Mouse (Mus musculus) CH12.LX (cell line): ENCODE results near the gene Wars. TPM values are rescaled to one million over a fixed set of nuclear protein-coding genes. Genes with fewer than 3 reads are reported as not detected.
A peak's percentile ranks its signal among the peaks of the same experiment; 100 is the strongest.

Source experiments
- DNase-seq: peaks from one replicate; pipeline ENCODE4 v3.0.0-alpha.2; 2013; ENCODE audit errors: extremely low read depth
- H3K27ac ChIP-seq: 2 replicates; pipeline ENCODE4 v1.5.1; 2012; ENCODE audit warnings: low read depth, mild to moderate bottlenecking, control low read depth, moderate library complexity; ENCODE audit not compliant: insufficient read depth
- H3K27me3 ChIP-seq: replicated peaks from 2 replicates; pipeline ENCODE3; 2012; ENCODE audit warnings: inconsistent platforms
- H3K36me3 ChIP-seq, 2 experiments: replicated peaks in 1 of 2; 2 replicates each; pipeline versions ENCODE3 to v1.6.1; 2012; ENCODE audit warnings: inconsistent platforms in 1 of 2, low read length in 1 of 2, mild to moderate bottlenecking in 1 of 2, mixed read lengths in 1 of 2, moderate library complexity in 1 of 2; ENCODE audit not compliant: control insufficient read depth in 1 of 2, insufficient read depth in 1 of 2
- H3K4me1 ChIP-seq, 2 experiments: 2 replicates each; pipeline ENCODE4 v1.6.1; 2012; ENCODE audit warnings: inconsistent platforms in 1 of 2, moderate library complexity in 1 of 2; ENCODE audit not compliant: insufficient read depth in 2 of 2, control insufficient read depth in 1 of 2
- H3K4me2 ChIP-seq: 2 replicates; pipeline ENCODE4 v1.6.1; 2012; ENCODE audit warnings: low read depth, mild to moderate bottlenecking, control low read depth; ENCODE audit not compliant: poor library complexity, insufficient read depth, severe bottlenecking
- H3K4me3 ChIP-seq, 3 experiments: fragments of 150-350 bp in 1 of 3; sonication (generic) in 1 of 3; replicated peaks in 1 of 3; 2 replicates each; pipeline versions ENCODE3 to v1.5.1; 2011 to 2012; ENCODE audit warnings: low read depth in 2 of 3, low read length in 2 of 3, mild to moderate bottlenecking in 2 of 3, moderate library complexity in 2 of 3, control low read depth in 1 of 3, improper control_type of control experiment in 1 of 3, inconsistent platforms in 1 of 3, mixed read lengths in 1 of 3; ENCODE audit not compliant: poor library complexity in 1 of 3
- H3K79me2 ChIP-seq: replicated peaks from 2 replicates; pipeline ENCODE4 v1.6.1; 2012; ENCODE audit warnings: mild to moderate bottlenecking, moderate library complexity; ENCODE audit not compliant: control insufficient read depth, poor library complexity, insufficient read depth, severe bottlenecking; ENCODE audit errors: extremely low read depth
- H3K9ac ChIP-seq: 2 replicates; pipeline ENCODE4 v1.6.1; 2012; ENCODE audit warnings: low read depth, mild to moderate bottlenecking, control low read depth, moderate library complexity; ENCODE audit not compliant: insufficient read depth
- H3K9me3 ChIP-seq: replicated peaks from 2 replicates; pipeline ENCODE3; 2012; ENCODE audit warnings: low read length, inconsistent platforms, mixed read lengths
- BHLHE40 ChIP-seq: IDR thresholded peaks from 2 replicates; pipeline ENCODE4 v1.6.1; 2011; ENCODE audit warnings: mild to moderate bottlenecking, low read depth, low read length, improper control_type of control experiment
- CTCF ChIP-seq, 2 experiments: IDR thresholded peaks in 1 of 2; conservative IDR thresholded peaks in 1 of 2; 2 replicates each; pipeline ENCODE4 v1.5.1; 2011 to 2012; ENCODE audit warnings: low read depth in 2 of 2, low read length in 2 of 2, improper control_type of control experiment in 1 of 2, inconsistent platforms in 1 of 2, mild to moderate bottlenecking in 1 of 2, moderate library complexity in 1 of 2
- ELF1 ChIP-seq: IDR thresholded peaks from 2 replicates; pipeline ENCODE4 v1.6.1; 2014; ENCODE audit warnings: low read depth, mild to moderate bottlenecking, inconsistent platforms, low read length, improper control_type of control experiment
- ETS1 ChIP-seq: conservative IDR thresholded peaks from 2 replicates; pipeline ENCODE4 v1.6.1; 2012; ENCODE audit warnings: low read depth, mild to moderate bottlenecking, inconsistent platforms, low read length, improper control_type of control experiment, moderate library complexity
- JUND ChIP-seq: conservative IDR thresholded peaks from 2 replicates; pipeline ENCODE4 v1.6.1; 2011; ENCODE audit warnings: low read depth, low read length, improper control_type of control experiment
- KAT2A ChIP-seq: IDR thresholded peaks from 2 replicates; pipeline ENCODE4 v1.6.1; 2012; ENCODE audit warnings: low read length, improper control_type of control experiment, inconsistent platforms; ENCODE audit not compliant: insufficient replicate concordance
- NELFE ChIP-seq: IDR thresholded peaks from 2 replicates; pipeline ENCODE4 v1.6.1; 2011; ENCODE audit warnings: low read depth, low read length, improper control_type of control experiment
- PAX5 ChIP-seq: IDR thresholded peaks from 2 replicates; pipeline ENCODE4 v1.6.1; 2012; ENCODE audit warnings: low read length, inconsistent platforms, mixed read lengths
- TBP ChIP-seq: conservative IDR thresholded peaks from 2 replicates; pipeline ENCODE4 v1.6.1; 2011; ENCODE audit warnings: low read depth, low read length, improper control_type of control experiment
- TCF12 ChIP-seq: IDR thresholded peaks from 2 replicates; pipeline ENCODE4 v1.6.1; 2014; ENCODE audit warnings: low read depth, mild to moderate bottlenecking, inconsistent platforms, low read length, improper control_type of control experiment
- ZNF384 ChIP-seq: IDR thresholded peaks from 2 replicates; pipeline ENCODE4 v1.6.1; 2012; ENCODE audit warnings: low read depth, low read length, improper control_type of control experiment, inconsistent platforms
- dilution Hi-C: fragments of 300-500 bp; cut with MboI; formaldehyde crosslinking; loops from 2 replicates; pipeline ENCODE4 v1.14.3; 2020; ENCODE audit warnings: low sequenced_read_pairs; ENCODE audit not compliant: extremely low pct_unique_long_range_greater_than_20kb, extremely low pct_ligation_motif_present
- in situ Hi-C: fragments of 300-500 bp; cut with MboI; formaldehyde crosslinking; loops from 3 replicates; pipeline ENCODE4 v1.14.3; 2019; ENCODE audit warnings: low sequenced_read_pairs, low pct_ligation_motif_present, low pct_unique_long_range_greater_than_20kb, mixed read lengths
- polyA plus RNA-seq: library from polyadenylated mRNA; unstranded; fragments of >175 nt; gene quantifications from 2 replicates; pipeline ENCODE4 v1.2.1, GENCODE M21; 2012; ENCODE audit warnings: low read depth; ENCODE audit not compliant: insufficient read length
- total RNA-seq, 2 experiments: library from RNA; depleted of rRNA; stranded (reverse); fragments of 300-350 nt in 1 of 2; fragments of >200 nt in 1 of 2; gene quantifications; 2 replicates each; pipeline ENCODE4 v1.2.3; 2012 to 2014

Wars gene
- total and polyA plus RNA-seq, 3 experiments = 73.5 to 93.5 (median 88.0) TPM

- TF ChIP-seq KAT2A (no peak), NELFE (no peak), ELF1 (no peak), PAX5 (no peak), BHLHE40 (peak; percentile 31; the same call in 1 of the 2 replicates)
- TF ChIP-seq, all 38 proteins: peak for 1
- dilution Hi-C loops (no loop called here), in situ Hi-C loops (no loop called here)
- Histone ChIP-seq H3K9ac (no peak overlapping the region), H3K4me2 (no peak overlapping the region), H3K36me3 (peaks cover 0 to 45% of the 10 kb centered on the region in 2 experiments), H3K79me2 (no peaks in the 10 kb centered on the region), H3K4me3 (no peak overlapping the region), H3K4me1 (peaks cover 0 to 20% of the 10 kb centered on the region in 2 experiments; a peak in 2 of 4 replicates), H3K27ac (no peak overlapping the region), H3K27me3 (no peaks in the 10 kb centered on the region), H3K9me3 (no peaks in the 10 kb centered on the region)
- DNase-seq = peak; percentile 60
Measured at GRCm38 (mm10) chr12:108937506-108937905, 43.5 kb upstream of the Wars start.

- DNase-seq = peak; percentile 9
- TF ChIP-seq TBP (no peak), ELF1 (no peak), ZNF384 (no peak), TCF12 (no peak), ETS1 (0 out of 2 replicates have a peak, but pooled peaks have one; percentile 12)
- H3K9ac ChIP-seq = no peak overlapping the region
- H3K4me3 ChIP-seq = no peak overlapping the region
- in situ Hi-C loops (no loop called here), dilution Hi-C loops (no loop called here)
- H3K27ac ChIP-seq = no peak overlapping the region
- H3K4me1 ChIP-seq = peaks cover 0 to 25% of the 10 kb centered on the region in 2 experiments; a peak in 2 of 4 replicates
- H3K27me3 ChIP-seq = no peaks in the 10 kb centered on the region
- H3K4me2 ChIP-seq = no peak overlapping the region
- no peaks in the 10 kb centered on the region for H3K9me3 ChIP-seq
- H3K79me2 ChIP-seq = no peaks in the 10 kb centered on the region
- H3K36me3 ChIP-seq = peaks cover 0 to 41% of the 10 kb centered on the region in 2 experiments
Measured at GRCm38 (mm10) chr12:108936834-108937233, 42.9 kb upstream of the Wars start.

- no peaks in the 10 kb centered on the region for H3K79me2 ChIP-seq
- peaks cover 0 to 42% of the 10 kb centered on the region in 2 experiments for H3K36me3 ChIP-seq
- no peak overlapping the region for H3K4me3 ChIP-seq
- no peak overlapping the region for H3K27ac ChIP-seq
- no peaks in the 10 kb centered on the region for H3K27me3 ChIP-seq
- DNase-seq = no peak
- no peaks in the 10 kb centered on the region for H3K9me3 ChIP-seq
- peaks cover 0 to 31% of the 10 kb centered on the region in 2 experiments; a peak in 2 of 4 replicates for H3K4me1 ChIP-seq
- in situ Hi-C loops = no loop called here
- H3K4me2 ChIP-seq = no peak overlapping the region
- no peak overlapping the region for H3K9ac ChIP-seq
- no peak for TF ChIP-seq JUND
- TF ChIP-seq CTCF (conservative IDR thresholded peaks at IDR 0.05 in 1 of 2, IDR thresholded peaks at IDR 0.05 in 1 of 2; ENCODE audit: low read depth in 2 of 2, low read length in 2 of 2) = no peak
- TF ChIP-seq, all 38 proteins: peak for 0
- dilution Hi-C loops = no loop called here
Measured at GRCm38 (mm10) chr12:108934231-108934630, 40.3 kb upstream of the Wars start.
